Mouse (Mus musculus) liver, adult 2 months (tissue): ENCODE measurements around the gene Usp48.

ENCODE experiments used
- CTCF ChIP-seq: fragments of 200-500 bp; IDR thresholded peaks from 2 replicates; pipeline ENCODE4 v1.5.1; 2011; ENCODE audit warnings: low read depth, low read length, control low read depth
- POLR2A ChIP-seq: fragments of 200-500 bp; IDR thresholded peaks from 2 replicates; pipeline ENCODE4 v1.6.1; 2011; ENCODE audit warnings: low read length, control low read depth; ENCODE audit not compliant: insufficient read depth; ENCODE audit errors: extremely low read depth

- TF ChIP-seq POLR2A: no peak
- no peak for TF ChIP-seq CTCF
These were observed 49.9 kb downstream of the Usp48 start for GRCm38 (mm10) chr4:137643459-137643858.
